Mouse (Mus musculus) retina, adult 2 months (tissue): ENCODE results near the gene Gm4201.
"Not testable (repeated sequence)": the region's sequence is repeated elsewhere in the genome, so short reads cannot be mapped to it uniquely, and the experiment has no call there.

Source experiments
- DNase-seq: peaks from one replicate; pipeline ENCODE4 v3.0.0-alpha.2; 2012; ENCODE audit warnings: low read depth, low spot score

Gene Gm4201

DNA sequence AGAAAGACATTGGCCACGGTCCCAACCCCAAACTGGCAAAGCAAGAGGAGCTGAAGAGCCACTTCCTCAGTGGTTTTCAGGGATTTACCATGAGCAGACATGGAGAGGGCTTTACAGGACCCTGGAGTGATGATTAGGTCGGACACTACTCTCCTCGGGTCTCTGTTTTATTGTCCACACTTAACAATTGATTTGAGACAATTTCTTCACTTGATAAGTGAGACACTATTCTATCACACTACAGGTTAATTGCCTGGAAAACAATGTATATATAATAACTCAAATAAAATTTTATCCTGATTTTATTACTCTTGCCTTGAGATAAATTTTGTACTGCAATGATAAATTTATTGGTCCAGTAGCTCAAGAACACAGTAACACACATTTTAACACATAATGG lies at the start of gene Gm4201:
Gene Gm4201 (minus strand): TSS at position 101 of the 400 bp plus-strand sequence.
- not testable (repeated sequence) for DNase-seq

GRCm38 (mm10) chr7:22588027-22588426 lies 22.9 kb upstream of the Gm4201 start, which contains the start of gene Gm4565:
Gene Gm4565 (minus strand): TSS chr7:22588127.
- DNase-seq: not testable (repeated sequence)

GRCm38 (mm10) chr7:22534787-22535186 lies 30.4 kb downstream of the Gm4201 start, which contains the start of gene Gm8677:
Gene Gm8677 (minus strand): TSS chr7:22534887.
- DNase-seq: not testable (repeated sequence)

DNA sequence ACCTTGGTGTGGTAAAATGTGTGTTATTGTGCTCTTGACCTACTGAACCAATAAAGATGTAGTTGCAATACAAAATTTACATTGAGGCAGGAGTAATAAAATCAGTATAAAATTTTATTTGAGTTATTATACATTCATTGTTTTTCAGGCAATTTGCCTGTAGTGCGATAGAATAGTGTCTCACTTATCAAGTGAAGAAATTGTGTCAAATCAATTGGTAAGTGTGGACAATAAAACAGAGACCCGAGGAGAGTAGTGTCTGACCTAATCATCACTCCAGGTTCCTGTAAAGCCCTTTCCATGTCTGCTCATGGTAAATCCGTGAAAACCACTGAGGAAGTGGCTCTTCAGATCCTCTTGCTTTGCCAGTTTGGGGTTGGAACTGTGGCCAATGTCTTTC lies 42.5 kb downstream of the Gm4201 start, which contains the start of gene Vmn1r152:
Gene Vmn1r152 (plus strand): TSS at position 301 of the 400 bp plus-strand sequence.
- DNase-seq: not testable (repeated sequence)
